Mouse (Mus musculus) CH12.LX (cell line): Measurements from ENCODE around the gene Pcgf3.

Source experiments
- CTCF ChIP-seq, 2 experiments: IDR thresholded peaks in 1 of 2; conservative IDR thresholded peaks in 1 of 2; 2 replicates each; pipeline ENCODE4 v1.5.1; 2011 to 2012; ENCODE audit warnings: low read depth in 2 of 2, low read length in 2 of 2, improper control_type of control experiment in 1 of 2, inconsistent platforms in 1 of 2, mild to moderate bottlenecking in 1 of 2, moderate library complexity in 1 of 2
- ELF1 ChIP-seq: IDR thresholded peaks from 2 replicates; pipeline ENCODE4 v1.6.1; 2014; ENCODE audit warnings: low read depth, mild to moderate bottlenecking, inconsistent platforms, low read length, improper control_type of control experiment
- EP300 ChIP-seq: IDR thresholded peaks from 2 replicates; pipeline ENCODE4 v1.6.1; 2011; ENCODE audit warnings: low read length, improper control_type of control experiment
- GABPA ChIP-seq: IDR thresholded peaks from 2 replicates; pipeline ENCODE4 v1.6.1; 2012; ENCODE audit warnings: low read depth, low read length, improper control_type of control experiment, inconsistent platforms; ENCODE audit not compliant: insufficient replicate concordance
- MAFK ChIP-seq: IDR thresholded peaks from 2 replicates; pipeline ENCODE4 v1.6.1; 2011; ENCODE audit warnings: low read length, improper control_type of control experiment; ENCODE audit not compliant: insufficient replicate concordance
- MAX ChIP-seq: IDR thresholded peaks from 2 replicates; pipeline ENCODE4 v1.6.1; 2011; ENCODE audit warnings: low read length, improper control_type of control experiment
- NELFE ChIP-seq: IDR thresholded peaks from 2 replicates; pipeline ENCODE4 v1.6.1; 2011; ENCODE audit warnings: low read depth, low read length, improper control_type of control experiment
- RAD21 ChIP-seq: IDR thresholded peaks from 2 replicates; pipeline ENCODE4 v1.6.1; 2011; ENCODE audit warnings: low read depth, mild to moderate bottlenecking, low read length, improper control_type of control experiment, moderate library complexity
- SIN3A ChIP-seq: IDR thresholded peaks from 2 replicates; pipeline ENCODE4 v1.6.1; 2012; ENCODE audit warnings: low read length, improper control_type of control experiment, inconsistent platforms
- SMC3 ChIP-seq: IDR thresholded peaks from 2 replicates; pipeline ENCODE4 v1.6.1; 2011; ENCODE audit warnings: low read depth, low read length, improper control_type of control experiment
- ZC3H11A ChIP-seq: IDR thresholded peaks from 2 replicates; pipeline ENCODE4 v1.6.1; 2012; ENCODE audit warnings: low read depth, mild to moderate bottlenecking, inconsistent platforms, low read length, improper control_type of control experiment

DNA sequence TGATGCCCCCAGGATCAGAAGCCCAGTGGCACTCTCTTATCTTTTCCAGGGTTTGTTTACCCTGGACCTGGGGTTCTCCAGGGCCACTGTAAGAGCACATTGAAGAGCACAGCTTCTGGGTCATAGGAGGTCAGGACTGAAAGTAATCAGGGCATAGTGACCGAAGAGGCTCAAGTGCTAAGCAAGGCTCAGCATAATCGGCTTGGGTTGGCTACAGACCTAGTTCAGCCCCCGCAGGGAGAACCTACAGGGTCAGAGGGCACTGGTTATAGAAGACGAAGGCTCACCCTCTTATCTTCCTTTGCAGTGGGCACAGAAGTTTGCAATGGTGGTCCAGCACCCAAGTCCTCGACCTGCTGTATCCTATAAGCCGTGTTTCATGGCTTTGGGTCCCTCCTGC lies 29.8 kb upstream of the Pcgf3 start:
- TF ChIP-seq SIN3A (no peak), MAX (no peak), CTCF (conservative IDR thresholded peaks at IDR 0.05 in 1 of 2, IDR thresholded peaks at IDR 0.05 in 1 of 2; ENCODE audit: low read depth in 2 of 2, low read length in 2 of 2) (no peak), RAD21 (no peak), ZC3H11A (no peak), GABPA (no peak), SMC3 (no peak), ELF1 (no peak), MAFK (no peak), EP300 (no peak), NELFE (no peak)
